Mouse (Mus musculus): ENCODE measurements around the gene Hmg20b. TPM values are rescaled to one million over a fixed set of nuclear protein-coding genes. Genes with fewer than 3 reads are reported as not detected.

Gene Hmg20b
- polyA plus RNA-seq, 1 experiment from 2014 or later, result 128 TPM

DNA sequence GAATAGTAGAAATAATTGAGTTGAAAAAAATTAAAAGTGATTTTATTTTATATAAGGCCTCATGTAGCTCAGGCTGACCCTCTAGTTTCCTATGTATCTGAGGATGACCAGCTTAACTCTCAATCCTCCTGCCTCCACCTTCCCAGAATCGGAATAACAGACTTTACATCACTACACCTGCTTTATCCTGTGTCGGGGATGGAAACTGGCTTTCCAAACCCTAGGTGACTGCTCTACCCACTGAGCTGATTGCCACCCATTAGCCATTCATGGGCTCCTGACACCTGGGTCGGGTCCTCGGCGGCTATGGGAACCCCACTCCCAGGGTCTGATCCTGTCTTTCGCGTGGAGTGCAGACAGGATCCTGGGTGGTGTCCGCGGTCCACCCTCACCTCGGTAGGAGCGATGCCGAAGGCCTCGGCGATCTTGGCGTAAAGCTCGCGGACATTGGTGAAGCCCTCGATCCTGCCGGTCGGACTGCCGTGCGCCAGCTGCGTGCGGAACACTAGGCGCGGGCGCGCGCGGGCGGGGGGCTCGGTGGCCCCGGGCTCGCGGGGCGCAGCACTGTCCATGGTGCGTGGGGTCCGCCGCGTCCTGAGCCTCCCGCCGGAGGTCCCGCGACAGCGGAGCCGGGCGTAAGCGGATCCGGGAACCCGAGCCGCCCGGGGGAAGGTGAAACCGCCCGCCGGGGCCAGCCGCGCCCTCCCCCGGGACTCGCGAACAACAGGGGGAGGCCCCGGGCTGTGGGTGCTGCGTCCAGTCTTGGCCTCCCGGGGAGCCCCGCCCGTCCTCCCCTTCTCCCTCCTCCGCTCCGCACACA, 7.4 kb downstream of the Hmg20b start, which contains the start of gene Gipc3:
Gene Gipc3 (minus strand): TSS at position 581 of the 820 bp plus-strand sequence.
- WGBS, result 8% methylated on average over 58 of the region's 67 CpGs
- Histone ChIP-seq H3K9me3 (no peaks in the 10 kb centered on the region), H3K36me3 (peaks cover 26% of the 10 kb centered on the region), H3K27ac (peak within 1 kb of the TSS; percentile 66; the same call in 1 of the 2 replicates), H3K4me3 (peak within 1 kb of the TSS; percentile 56), H3K4me1 (replicated peaks) (peaks cover 49% of the 10 kb centered on the region), H3K27me3 (ENCODE audit: insufficient read depth, poor library complexity, severe bottlenecking) (peaks cover 91% of the 10 kb centered on the region)
- no peak for DNase-seq (ENCODE audit: low spot score)

DNA sequence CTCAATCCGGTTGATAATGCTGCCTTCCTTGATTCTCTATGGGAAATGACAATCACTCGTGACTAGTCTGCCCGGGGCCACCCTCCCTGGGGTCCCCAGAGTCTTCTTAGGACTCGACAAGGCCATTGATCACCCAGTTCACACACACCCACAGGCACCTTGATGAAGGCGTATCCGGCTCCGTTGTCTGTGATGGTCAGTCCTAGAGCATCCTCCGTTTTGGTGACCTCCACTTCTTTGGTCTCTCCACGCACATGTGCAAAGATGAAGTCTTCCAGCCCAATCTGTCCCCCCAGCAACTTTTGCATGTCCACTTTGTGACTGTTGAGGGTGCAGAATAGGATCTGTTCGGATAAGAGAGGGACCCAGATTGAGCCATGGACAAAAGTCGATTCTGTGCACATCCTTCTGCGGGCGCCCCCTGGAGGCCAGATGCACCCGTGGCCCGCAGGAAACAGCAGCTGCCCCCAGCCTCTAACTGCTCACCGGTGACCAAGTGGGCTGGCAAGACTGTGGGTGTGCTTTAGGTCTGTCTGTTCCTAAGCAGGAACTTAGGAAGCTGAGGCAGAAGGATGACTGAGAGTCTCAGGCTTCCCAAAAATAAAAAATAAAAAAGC, 8.8 kb downstream of the Hmg20b start:
- 32% methylated on average over 16 of the region's 16 CpGs for WGBS

DNA sequence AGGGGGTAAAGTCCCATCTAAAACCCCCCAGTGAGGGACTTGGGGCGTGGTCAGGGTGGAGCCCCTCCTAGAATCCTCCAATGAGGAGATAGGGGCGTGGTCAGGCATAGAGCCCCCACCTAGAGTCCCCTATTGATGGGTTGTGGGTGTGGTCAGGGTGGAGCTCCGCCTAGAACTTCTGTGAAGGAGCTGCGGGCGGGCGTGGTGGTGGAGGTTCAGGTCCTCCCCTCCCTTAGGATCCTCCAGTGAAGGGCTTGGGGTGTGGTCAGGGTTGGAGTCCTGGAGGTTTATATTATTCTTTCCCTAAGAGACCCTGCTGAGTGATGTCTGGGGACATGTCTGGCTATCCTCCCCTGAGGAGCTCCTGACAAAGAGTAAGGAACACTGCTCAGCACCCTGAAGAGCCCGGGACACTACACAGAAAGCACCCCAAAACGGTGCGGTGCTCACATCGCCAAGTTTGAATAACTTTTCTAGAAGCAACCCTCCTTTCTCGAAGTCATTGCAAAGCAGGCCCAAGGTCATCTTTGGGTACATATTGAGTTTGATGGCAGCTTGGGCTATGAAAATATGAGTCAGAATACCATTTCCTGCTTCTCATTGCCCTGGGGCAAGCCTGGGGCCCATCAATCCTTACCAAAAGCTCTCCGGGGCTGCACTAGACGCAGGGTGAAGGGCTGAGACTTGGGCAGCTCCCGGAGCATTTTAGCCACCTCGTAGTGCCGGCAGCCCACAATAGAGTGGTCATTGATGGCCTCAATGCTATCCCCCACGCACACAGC, 9.5 kb downstream of the Hmg20b start:
- peaks cover 89% of the 10 kb centered on the region for H3K27me3 ChIP-seq (ENCODE audit: insufficient read depth, poor library complexity, severe bottlenecking)

More for the DNA sequence above, 8.8 kb downstream of the Hmg20b start:
- peak; percentile 74 for DNase-seq (ENCODE audit: low spot score)
- Histone ChIP-seq H3K27me3 (ENCODE audit: insufficient read depth, poor library complexity, severe bottlenecking) (peaks cover 91% of the 10 kb centered on the region), H3K4me3 (0 out of 2 replicates have a peak overlapping the region, but pooled peaks have one; percentile 5), H3K27ac (no peak overlapping the region), H3K36me3 (peaks cover 15% of the 10 kb centered on the region), H3K4me1 (replicated peaks) (peaks cover 41% of the 10 kb centered on the region), H3K9me3 (no peaks in the 10 kb centered on the region)

DNA sequence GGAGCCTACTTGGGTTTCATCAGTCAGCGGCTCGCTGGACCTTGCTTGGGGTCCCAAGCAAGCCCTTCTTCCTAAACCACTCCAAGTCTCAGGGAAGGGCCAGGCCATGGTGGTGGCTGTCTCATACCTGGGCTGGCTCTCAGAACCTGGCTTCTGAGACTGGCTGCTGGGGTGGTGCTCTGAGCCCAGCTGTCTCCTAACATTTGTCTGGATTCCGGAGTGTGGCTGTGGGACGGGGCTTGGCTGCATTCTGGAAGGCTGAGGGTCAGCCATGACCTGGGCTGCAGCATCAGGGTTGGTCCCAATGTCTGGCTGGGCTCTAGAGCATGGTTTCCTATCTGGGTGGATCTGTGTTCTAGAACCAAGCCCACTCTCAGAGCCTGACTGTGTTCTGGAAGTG, 13.7 kb downstream of the Hmg20b start:
- Histone ChIP-seq H3K27me3 (ENCODE audit: insufficient read depth, poor library complexity, severe bottlenecking) (peaks cover 86% of the 10 kb centered on the region), H3K4me1 (replicated peaks) (peaks cover 61% of the 10 kb centered on the region), H3K27ac (peak overlapping the region; percentile 83; the same call in 1 of the 2 replicates), H3K9me3 (no peaks in the 10 kb centered on the region), H3K4me3 (no peak overlapping the region), H3K36me3 (no peaks in the 10 kb centered on the region)
- no peak for DNase-seq (ENCODE audit: low spot score)
- 93% methylated on average over 4 of the region's 4 CpGs for WGBS

More for the DNA sequence above, 9.5 kb downstream of the Hmg20b start:
- Histone ChIP-seq H3K9me3 (no peaks in the 10 kb centered on the region), H3K4me3 (0 out of 2 replicates have a peak overlapping the region, but pooled peaks have one; percentile 5), H3K27ac (no peak overlapping the region), H3K36me3 (peaks cover 8% of the 10 kb centered on the region), H3K4me1 (replicated peaks) (peaks cover 42% of the 10 kb centered on the region)
- WGBS, result 35% methylated on average over 17 of the region's 17 CpGs
- DNase-seq (ENCODE audit: low spot score), result no peak

DNA sequence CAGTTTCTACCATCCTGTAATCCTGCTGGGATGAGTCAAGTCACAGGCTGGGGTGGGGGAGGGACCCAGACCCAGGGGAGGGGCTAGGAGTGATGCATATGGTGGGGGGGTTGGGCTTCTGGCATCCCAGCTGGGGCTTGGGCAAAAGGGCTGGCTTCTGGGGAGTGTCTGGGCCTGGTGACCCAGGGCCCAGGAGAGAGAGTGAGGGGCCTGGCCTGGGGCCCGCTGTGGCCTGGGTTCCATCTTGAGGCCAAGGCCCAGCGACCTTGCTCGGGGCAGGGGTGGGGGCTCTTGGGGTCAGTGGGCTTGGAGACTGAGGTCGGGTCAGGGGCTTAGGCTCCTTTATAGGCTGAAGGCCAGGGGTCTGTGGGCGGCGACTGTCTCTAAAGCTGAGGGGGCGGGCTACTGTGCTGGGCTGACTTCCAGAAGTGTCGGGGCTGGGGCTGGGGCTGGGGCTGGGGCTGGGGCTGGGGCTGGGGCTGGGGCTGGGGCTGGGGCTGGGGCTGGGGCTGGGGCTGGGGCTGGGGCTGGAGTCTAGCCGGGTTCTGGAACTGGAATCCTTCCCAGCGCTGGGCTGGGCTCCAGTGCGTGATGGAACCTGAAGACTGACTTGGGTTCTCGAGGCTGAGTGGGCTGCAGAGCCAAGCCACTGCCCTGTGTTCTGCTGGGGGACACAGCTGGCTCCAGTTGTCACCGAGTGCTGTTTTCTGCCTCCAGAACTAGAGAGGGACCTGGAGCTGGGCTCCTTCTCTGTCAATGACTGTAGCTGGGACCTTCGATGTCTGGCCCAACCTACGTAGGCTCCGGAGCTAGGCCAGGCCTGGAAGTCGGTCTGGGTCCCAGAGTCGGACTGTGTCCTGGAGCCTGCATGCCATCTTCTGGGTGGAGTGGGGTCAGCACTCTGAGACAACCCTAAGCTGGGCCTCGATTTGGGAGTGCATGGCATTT, 14.6 kb downstream of the Hmg20b start:
- WGBS, result 33% methylated on average over 19 of the region's 19 CpGs
- no peaks in the 10 kb centered on the region for H3K36me3 ChIP-seq
- peaks cover 52% of the 10 kb centered on the region for H3K4me1 ChIP-seq (replicated peaks)
- no peaks in the 10 kb centered on the region for H3K9me3 ChIP-seq
- DNase-seq (ENCODE audit: low spot score), result peak; percentile 61
- H3K27ac ChIP-seq, result peak overlapping the region; percentile 83
- H3K27me3 ChIP-seq (ENCODE audit: insufficient read depth, poor library complexity, severe bottlenecking), result peaks cover 85% of the 10 kb centered on the region
- peak overlapping the region; percentile 27 for H3K4me3 ChIP-seq

DNA sequence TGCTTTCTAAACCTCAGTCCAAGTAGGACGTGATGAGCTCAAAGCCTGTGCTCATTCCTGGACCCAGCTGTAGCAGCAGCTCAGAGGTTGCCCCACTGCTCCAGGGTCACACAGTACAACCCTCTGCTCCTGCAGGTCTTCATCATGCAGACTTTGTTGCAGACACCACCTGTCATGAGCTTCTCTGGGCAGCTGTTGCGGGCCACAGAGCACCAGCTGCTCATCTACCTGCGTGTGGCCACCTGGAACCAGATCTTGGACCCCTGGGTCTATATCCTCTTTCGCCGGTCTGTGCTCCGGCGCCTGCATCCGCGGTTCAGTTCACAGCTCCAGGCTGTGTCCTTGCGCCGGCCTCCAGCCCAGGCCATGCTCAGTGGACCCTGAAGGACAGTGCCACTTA, 16.0 kb downstream of the Hmg20b start:
- no peak for DNase-seq (ENCODE audit: low spot score)
- Histone ChIP-seq H3K27me3 (ENCODE audit: insufficient read depth, poor library complexity, severe bottlenecking) (peaks cover 77% of the 10 kb centered on the region), H3K9me3 (no peaks in the 10 kb centered on the region), H3K4me3 (no peak overlapping the region; the same call in 1 of the 2 replicates), H3K4me1 (replicated peaks) (peaks cover 56% of the 10 kb centered on the region), H3K36me3 (no peaks in the 10 kb centered on the region), H3K27ac (peak overlapping the region; percentile 83; the same call in 1 of the 2 replicates)
- WGBS, result 53% methylated on average over 11 of the region's 11 CpGs

DNA sequence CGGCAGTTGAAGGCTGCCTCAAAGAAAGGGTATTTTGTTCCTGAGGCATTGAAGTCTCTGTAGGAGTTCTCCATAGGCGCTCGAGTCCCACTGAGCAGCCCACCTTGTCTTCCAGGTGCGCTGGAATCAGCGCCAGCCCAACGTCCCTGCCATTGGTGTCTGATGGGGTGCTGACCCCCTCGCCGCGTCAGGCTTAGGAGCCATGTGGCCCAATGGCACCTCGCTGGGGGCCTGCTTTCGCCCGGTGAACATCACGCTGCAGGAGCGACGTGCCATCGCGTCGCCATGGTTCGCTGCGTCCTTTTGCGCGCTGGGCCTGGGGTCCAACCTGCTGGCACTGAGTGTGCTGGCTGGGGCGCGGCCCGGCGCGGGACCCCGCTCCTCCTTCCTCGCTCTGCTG, 18.0 kb downstream of the Hmg20b start:
- peak overlapping the region; percentile 38 for H3K4me3 ChIP-seq
- H3K4me1 ChIP-seq (replicated peaks), result peaks cover 66% of the 10 kb centered on the region
- peaks cover 60% of the 10 kb centered on the region for H3K27me3 ChIP-seq (ENCODE audit: insufficient read depth, poor library complexity, severe bottlenecking)
- peaks cover 17% of the 10 kb centered on the region for H3K36me3 ChIP-seq
- H3K9me3 ChIP-seq, result no peaks in the 10 kb centered on the region
- WGBS, result 10% methylated on average over 29 of the region's 29 CpGs
- peak overlapping the region; percentile 31; the same call in 1 of the 2 replicates for H3K27ac ChIP-seq
- DNase-seq (ENCODE audit: low spot score), result no peak

DNA sequence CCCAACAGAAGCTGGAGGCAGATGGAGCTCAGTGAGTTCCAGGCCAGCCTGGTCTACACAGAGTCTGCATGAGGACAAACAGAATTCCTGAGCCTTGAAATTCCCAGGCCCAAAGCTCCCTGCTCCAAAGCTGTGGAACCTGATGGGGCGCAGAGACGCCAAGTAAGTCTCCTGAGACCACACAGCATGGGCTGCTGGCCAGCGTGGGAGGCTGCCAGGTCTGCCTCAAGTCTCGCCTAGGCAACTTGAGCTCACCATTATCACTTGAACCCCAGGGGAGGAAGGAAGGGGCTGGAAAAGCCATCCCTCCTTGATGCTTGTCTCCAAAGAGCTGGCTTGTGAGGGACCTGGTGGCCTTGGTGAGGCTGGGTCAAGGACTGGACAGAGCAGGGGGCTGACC, 20.3 kb downstream of the Hmg20b start:
- H3K27ac ChIP-seq, result no peak overlapping the region

DNA sequence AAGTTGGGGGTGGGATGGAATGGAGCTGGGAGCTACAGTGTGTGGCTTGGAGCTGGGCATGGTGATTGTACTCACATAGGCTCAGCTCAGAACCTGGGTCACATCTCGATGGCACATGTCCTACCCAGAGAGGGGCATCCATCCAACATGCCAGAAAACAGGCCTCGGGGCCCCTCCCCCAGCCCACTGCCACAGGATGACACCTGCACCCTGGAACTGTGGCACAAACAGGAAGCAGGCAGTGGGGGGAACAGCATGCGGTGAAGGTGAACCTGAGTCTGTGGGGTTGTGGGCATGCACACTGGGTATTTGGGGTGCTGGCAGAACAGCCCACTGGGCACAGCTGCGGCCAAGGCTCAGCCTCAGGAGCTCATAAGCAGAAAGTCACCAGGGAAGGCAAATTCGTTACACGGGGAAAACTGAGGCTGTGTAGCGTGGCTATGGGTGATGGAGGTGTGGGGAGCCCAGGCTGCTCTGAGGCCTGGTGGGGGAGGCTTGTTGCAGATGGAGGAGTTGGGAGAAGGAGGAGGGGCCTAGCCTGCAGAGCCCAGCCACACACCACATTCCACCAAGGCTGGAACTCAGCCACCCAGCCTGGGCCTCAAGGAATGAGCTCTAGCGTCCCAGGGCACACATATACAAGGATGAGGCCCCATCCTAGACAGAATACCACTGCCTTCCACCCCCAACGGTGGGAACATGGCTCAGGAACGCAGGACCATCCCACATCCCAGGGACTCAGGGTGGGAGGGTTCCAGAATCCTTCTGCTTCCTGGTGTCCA, 20.9 kb downstream of the Hmg20b start:
- Histone ChIP-seq H3K4me1 (replicated peaks) (peaks cover 58% of the 10 kb centered on the region), H3K36me3 (peaks cover 46% of the 10 kb centered on the region), H3K27ac (peak overlapping the region; percentile 71; the same call in 1 of the 2 replicates), H3K4me3 (0 out of 2 replicates have a peak overlapping the region, but pooled peaks have one; percentile 0), H3K27me3 (ENCODE audit: insufficient read depth, poor library complexity, severe bottlenecking) (peaks cover 38% of the 10 kb centered on the region), H3K9me3 (no peaks in the 10 kb centered on the region)
- no peak for DNase-seq (ENCODE audit: low spot score)
- WGBS, result 74% methylated on average over 10 of the region's 10 CpGs

More for the DNA sequence above, 20.3 kb downstream of the Hmg20b start:
- no peak overlapping the region for H3K4me3 ChIP-seq
- WGBS, result 63% methylated on average over 4 of the region's 4 CpGs
- H3K27me3 ChIP-seq (ENCODE audit: insufficient read depth, poor library complexity, severe bottlenecking), result peaks cover 44% of the 10 kb centered on the region
- H3K9me3 ChIP-seq, result no peaks in the 10 kb centered on the region
- peaks cover 64% of the 10 kb centered on the region for H3K4me1 ChIP-seq (replicated peaks)
- DNase-seq (ENCODE audit: low spot score), result no peak
- peaks cover 40% of the 10 kb centered on the region for H3K36me3 ChIP-seq

DNA sequence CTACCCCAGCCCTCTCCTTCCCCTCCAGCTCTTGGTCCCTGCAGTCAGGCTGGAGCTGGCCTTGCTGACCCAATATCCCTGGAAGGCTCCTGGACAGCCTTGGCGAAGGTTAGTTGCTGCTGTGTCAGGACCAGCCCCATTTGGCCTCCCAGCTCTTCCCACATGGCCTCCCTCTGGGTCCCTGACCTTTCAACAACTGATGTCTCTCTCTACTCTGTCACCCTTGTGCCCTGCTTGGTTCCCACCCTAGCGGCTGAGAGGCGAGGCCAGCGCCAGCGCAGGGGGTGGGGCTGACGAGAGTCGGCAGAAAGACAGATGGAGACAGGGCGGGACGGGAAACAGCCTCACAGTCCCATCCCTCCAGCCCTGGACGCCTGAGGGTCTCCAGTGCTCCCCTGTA, 21.9 kb downstream of the Hmg20b start, which contains the start of gene Tbxa2r:
Gene Tbxa2r (plus strand): TSS at position 346 of the 400 bp plus-strand sequence.
- 12% methylated on average over 10 of the region's 10 CpGs for WGBS
- H3K4me1 ChIP-seq (replicated peaks), result peaks cover 58% of the 10 kb centered on the region
- H3K27ac ChIP-seq, result peak within 1 kb of the TSS; percentile 71
- peaks cover 56% of the 10 kb centered on the region for H3K36me3 ChIP-seq
- H3K4me3 ChIP-seq, result peak within 1 kb of the TSS; percentile 23
- no peak for DNase-seq (ENCODE audit: low spot score)
- no peaks in the 10 kb centered on the region for H3K9me3 ChIP-seq
- peaks cover 28% of the 10 kb centered on the region for H3K27me3 ChIP-seq (ENCODE audit: insufficient read depth, poor library complexity, severe bottlenecking)

DNA sequence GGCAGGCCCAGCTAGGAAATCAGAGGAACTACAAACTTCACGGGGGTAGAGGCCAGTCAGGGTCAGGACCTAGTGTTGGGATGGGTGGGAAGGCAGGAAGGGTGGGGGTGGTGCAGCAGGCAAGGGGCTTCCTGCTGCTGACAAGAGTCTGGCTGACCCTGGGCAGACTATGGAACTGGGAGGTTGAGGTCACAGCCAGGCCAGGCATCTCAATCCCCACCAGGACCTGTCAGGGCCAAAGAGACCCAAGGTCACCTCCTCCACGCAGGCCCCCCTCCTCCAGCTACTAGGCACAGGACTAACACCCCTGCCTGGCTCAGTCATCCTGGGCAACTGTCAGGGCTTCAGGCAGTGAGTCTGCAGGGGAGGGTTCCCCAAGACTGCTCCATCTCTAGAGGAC, 22.3 kb downstream of the Hmg20b start:
- WGBS, result 37% methylated on average over 2 of the region's 2 CpGs
- H3K27me3 ChIP-seq (ENCODE audit: insufficient read depth, poor library complexity, severe bottlenecking), result peaks cover 23% of the 10 kb centered on the region
- H3K9me3 ChIP-seq, result no peaks in the 10 kb centered on the region
- DNase-seq (ENCODE audit: low spot score), result no peak
- peaks cover 56% of the 10 kb centered on the region for H3K4me1 ChIP-seq (replicated peaks)
- peaks cover 60% of the 10 kb centered on the region for H3K36me3 ChIP-seq
- peak overlapping the region; percentile 71 for H3K27ac ChIP-seq
- H3K4me3 ChIP-seq, result peak overlapping the region; percentile 23
